Mouse (Mus musculus) forebrain, embryonic 10.5 days (tissue): ENCODE data around the gene A3galt2. TPM values are rescaled to one million over a fixed set of nuclear protein-coding genes. Genes with fewer than 3 reads are reported as not detected.

Source experiments
- DNase-seq: peaks from one replicate; pipeline ENCODE4 v3.0.0-alpha.2; 2017; ENCODE audit warnings: low spot score; ENCODE audit errors: extremely low spot score
- H3K27ac ChIP-seq: fragments of 300-500 bp; sonication (generic); 2 replicates; pipeline ENCODE4 v1.5.1; 2016; ENCODE audit warnings: mild to moderate bottlenecking
- H3K27me3 ChIP-seq: fragments of 300-500 bp; sonication (generic); 2 replicates; pipeline ENCODE4 v1.6.1; 2016; ENCODE audit warnings: mild to moderate bottlenecking; ENCODE audit not compliant: poor library complexity, severe bottlenecking
- H3K36me3 ChIP-seq: fragments of 300-500 bp; sonication (generic); replicated peaks from 2 replicates; pipeline ENCODE4 v1.6.1; 2016; ENCODE audit warnings: mild to moderate bottlenecking, moderate library complexity
- H3K4me1 ChIP-seq: fragments of 300-500 bp; sonication (generic); 2 replicates; pipeline ENCODE4 v1.6.1; 2016
- H3K4me3 ChIP-seq: fragments of 300-500 bp; sonication (generic); 2 replicates; pipeline ENCODE4 v1.5.1; 2016; ENCODE audit warnings: mild to moderate bottlenecking, moderate library complexity
- H3K9me3 ChIP-seq: fragments of 300-500 bp; sonication (generic); 2 replicates; pipeline ENCODE4 v1.6.1; 2016; ENCODE audit warnings: mild to moderate bottlenecking, moderate library complexity
- WGBS: fragments of 180-500 bp; shearing (Covaris S2); methylation state at CpG from one replicate; pipeline ENCODE4 v1.1.7; 2016; 5-methylcytosine and 5-hydroxymethylcytosine counted together
- polyA plus RNA-seq: library from polyadenylated mRNA; unstranded; fragments of >200 nt; fragmentation: Nextera tagmentation; extraction: Ambion mirVana; gene quantifications from 2 replicates; pipeline ENCODE4 v1.2.1, GENCODE M21; 2016

Gene A3galt2
- polyA plus RNA-seq, 1 experiment from 2014 or later: 0.17 TPM

DNA sequence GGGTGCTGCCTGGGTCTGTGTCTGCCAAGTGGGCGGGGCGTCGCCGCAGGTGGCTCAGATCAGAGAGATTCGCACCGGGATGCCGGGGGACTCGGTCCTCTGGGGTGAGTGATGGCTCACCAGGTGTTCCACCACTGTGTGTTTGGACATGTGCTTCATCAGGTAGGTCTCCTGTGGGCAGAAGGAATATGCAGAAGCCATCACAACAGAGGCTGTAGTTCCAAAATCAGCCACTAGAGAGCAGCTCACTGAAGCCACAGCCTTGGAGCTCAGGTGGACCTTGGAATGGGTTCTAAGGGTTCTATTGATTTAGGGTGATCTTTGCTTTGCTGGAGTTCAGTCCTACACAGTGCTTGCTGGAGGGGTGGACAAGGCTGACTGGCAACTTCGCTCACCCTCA, 19.3 kb downstream of the A3galt2 start:
- no peaks in the 10 kb centered on the region for H3K27me3 ChIP-seq
- H3K4me1 ChIP-seq: peaks cover 19% of the 10 kb centered on the region
- no peak overlapping the region for H3K4me3 ChIP-seq
- H3K27ac ChIP-seq: no peak overlapping the region
- no peaks in the 10 kb centered on the region for H3K9me3 ChIP-seq
- H3K36me3 ChIP-seq: peaks cover 82% of the 10 kb centered on the region
- DNase-seq: no peak
- 89% methylated on average over 9 of the region's 9 CpGs for WGBS

DNA sequence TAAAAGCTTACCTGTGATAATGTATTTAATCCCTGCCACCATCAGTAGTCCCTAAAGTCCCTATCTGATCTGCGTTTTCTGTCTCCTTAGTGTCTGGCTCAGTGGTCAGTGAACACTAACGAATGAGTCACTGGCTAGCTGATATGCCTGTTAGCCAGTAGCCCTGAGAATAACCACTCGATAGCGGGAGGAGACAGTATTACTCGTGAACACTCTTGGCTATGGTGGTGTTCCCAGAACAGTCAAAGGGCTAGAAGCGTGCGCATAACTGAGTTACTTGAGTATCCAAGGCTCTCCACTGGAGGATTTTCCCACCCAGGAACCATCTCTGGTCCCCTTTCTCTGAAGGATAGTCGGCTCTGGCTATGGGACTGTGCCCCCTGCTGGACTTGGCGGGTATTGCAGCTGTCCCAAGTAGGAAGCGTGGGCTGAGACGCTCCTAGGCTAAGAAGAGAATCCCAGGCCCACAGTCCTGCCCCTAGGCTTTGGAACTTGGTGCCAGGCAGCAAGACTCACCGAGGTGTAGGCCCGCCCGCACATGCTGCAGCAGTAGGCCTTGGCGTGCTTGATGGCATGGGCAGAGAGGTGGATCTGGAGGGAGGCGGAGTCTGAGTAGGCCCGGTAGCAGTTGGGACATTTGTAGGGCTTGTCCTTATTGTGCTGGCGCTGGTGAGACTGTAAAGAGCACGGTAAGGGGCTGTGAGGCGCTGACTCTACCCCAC, 21.6 kb downstream of the A3galt2 start:
- Histone ChIP-seq H3K4me3 (no peak overlapping the region), H3K27me3 (no peaks in the 10 kb centered on the region), H3K9me3 (no peaks in the 10 kb centered on the region), H3K27ac (no peak overlapping the region), H3K4me1 (peaks cover 8% of the 10 kb centered on the region; the same call in 1 of the 2 replicates), H3K36me3 (peaks cover 100% of the 10 kb centered on the region)
- peak; percentile 82 for DNase-seq
- 42% methylated on average over 20 of the region's 20 CpGs for WGBS

DNA sequence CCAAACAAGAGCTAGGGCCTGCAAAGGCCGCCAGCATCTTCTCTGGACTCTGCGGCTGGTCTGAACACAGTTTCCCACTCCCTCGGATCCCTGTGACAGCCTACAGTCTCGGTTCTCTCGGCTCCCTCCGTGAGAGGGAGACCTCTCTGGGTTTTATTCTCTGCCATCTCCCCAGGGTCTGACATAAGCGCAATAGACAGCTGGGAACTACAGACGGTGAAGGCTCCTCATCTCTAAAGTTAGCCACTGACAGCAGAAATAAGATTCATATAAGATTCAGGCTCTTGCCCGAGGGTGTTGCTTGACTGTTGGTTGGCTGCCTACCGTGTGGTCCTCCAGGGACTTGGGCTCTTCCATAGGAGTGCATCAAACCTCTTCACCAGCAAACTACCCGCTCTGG, 22.4 kb downstream of the A3galt2 start:
- Histone ChIP-seq H3K9me3 (no peaks in the 10 kb centered on the region), H3K27ac (no peak overlapping the region), H3K4me3 (no peak overlapping the region), H3K36me3 (peaks cover 100% of the 10 kb centered on the region), H3K27me3 (no peaks in the 10 kb centered on the region), H3K4me1 (peaks cover 8% of the 10 kb centered on the region; the same call in 1 of the 2 replicates)
- WGBS: 85% methylated on average over 11 of the region's 11 CpGs
- DNase-seq: no peak

DNA sequence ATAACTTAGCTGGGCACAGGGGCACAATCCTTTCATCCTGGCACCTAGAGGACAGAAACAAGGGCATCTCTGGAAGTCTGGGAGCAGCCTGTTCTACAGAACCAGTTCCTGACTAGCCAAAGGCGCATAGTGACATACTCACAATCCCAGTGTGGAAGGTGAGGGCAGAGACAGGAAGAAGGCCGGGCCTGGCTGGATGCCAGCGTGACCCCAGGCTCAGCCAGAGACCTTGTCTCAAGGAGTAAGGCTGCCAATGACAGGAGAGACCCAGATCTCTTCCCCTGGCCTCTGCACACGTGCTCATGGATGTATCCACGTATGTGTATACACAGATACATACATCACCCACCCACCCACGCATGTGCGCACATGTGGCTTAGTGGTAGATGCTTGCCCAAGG, 26.9 kb downstream of the A3galt2 start:
- H3K36me3 ChIP-seq: peaks cover 100% of the 10 kb centered on the region
- H3K27ac ChIP-seq: no peak overlapping the region
- H3K4me3 ChIP-seq: no peak overlapping the region
- no peaks in the 10 kb centered on the region for H3K9me3 ChIP-seq
- peaks cover 5% of the 10 kb centered on the region; the same call in 1 of the 2 replicates for H3K4me1 ChIP-seq
- no peaks in the 10 kb centered on the region for H3K27me3 ChIP-seq
- 96% methylated on average over 7 of the region's 7 CpGs for WGBS
- no peak for DNase-seq

DNA sequence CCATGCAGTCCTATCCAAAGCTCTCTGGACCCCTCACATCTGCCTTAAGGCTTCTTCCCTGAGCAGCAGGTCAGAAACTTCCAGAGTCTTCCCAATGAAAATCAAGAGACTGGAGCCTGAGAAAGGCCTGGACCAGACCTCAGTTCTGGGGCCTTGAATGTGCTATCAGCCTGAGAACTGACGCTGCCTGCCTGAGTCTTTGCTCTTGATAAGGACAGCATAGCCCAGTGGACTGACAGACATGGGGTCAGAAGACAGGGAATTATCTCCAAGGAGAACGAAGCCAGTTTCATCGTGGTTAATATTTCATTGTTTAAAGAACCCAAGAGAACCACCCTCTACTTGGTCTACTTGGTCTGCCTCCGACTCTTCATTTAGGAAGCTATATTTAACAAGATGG, 27.5 kb downstream of the A3galt2 start:
- WGBS: 90% methylated on average over 4 of the region's 4 CpGs
- Histone ChIP-seq H3K9me3 (no peaks in the 10 kb centered on the region), H3K4me1 (no peaks in the 10 kb centered on the region), H3K36me3 (peaks cover 100% of the 10 kb centered on the region), H3K4me3 (no peak overlapping the region), H3K27ac (no peak overlapping the region), H3K27me3 (no peaks in the 10 kb centered on the region)
- DNase-seq: no peak

DNA sequence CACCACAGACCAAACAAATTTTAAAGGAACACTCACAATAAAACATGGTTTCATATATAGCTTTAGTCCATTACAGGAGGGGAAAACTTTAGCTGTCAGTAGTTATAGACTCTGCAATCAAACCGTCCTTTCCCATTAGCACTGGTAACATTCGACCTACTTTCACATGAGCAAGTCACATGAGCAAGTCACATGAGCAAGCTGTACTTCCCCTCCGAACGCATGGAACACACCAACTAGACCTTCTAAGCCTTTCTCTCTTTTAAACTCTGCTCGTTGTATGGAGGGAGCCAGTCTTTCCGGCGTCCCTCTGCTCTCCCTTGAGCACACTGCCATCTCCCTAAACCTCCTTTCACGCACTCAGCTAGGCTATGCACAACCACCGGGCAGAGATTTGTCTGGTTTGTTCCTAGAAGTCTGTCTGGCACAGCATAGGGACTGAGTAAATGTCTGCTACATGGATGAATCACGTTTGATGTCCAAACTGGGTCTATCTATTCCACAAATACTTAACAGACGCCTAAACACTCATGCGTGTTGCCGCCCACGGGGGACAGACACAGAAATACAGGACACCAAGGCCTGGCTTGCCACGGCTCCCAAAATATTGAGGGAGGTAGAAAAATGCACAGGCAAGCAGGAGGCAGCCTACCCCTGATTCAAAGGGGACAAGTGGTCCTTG, 29.9 kb downstream of the A3galt2 start:
- Histone ChIP-seq H3K9me3 (no peaks in the 10 kb centered on the region), H3K27ac (no peak overlapping the region), H3K4me1 (peaks cover 6% of the 10 kb centered on the region), H3K4me3 (no peak overlapping the region), H3K27me3 (no peaks in the 10 kb centered on the region), H3K36me3 (peaks cover 98% of the 10 kb centered on the region)
- no peak for DNase-seq
- 93% methylated on average over 15 of the region's 15 CpGs for WGBS

DNA sequence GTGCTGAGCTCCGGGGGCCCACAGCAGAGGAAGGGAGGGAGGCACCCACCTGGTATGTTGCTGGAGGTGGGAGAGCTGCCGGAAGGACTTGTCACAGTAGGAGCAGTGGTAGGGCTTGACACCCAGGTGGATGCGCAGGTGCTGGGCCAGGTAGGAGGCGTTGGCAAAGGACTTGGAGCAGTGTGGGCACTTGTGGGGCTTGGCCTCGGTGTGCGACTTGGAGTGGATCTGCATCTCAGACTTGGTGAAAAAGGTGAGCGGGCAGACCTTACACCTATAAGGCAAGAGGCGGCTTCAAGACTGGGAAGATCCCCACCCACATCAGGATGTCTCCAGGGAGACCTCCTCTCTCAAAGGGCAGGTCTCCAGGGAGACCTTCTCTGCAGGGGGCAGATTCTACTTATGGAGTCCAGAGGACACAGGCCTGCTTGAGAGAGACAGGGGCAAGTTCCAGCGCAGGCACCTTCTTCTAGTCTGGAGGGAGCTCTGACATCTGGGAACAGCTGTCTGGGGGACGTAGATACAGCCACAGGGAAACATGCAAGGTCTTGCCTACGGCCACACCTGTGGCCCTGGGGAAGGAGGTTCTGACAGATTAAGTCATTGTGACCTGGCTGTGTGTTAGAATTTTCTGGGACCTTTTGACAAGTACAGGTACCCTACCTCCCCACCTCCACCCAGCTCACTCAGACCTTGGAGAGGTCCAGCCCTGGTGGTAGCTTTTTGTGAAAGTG, 30.9 kb downstream of the A3galt2 start:
- H3K27ac ChIP-seq: no peak overlapping the region
- no peak for DNase-seq
- H3K36me3 ChIP-seq: peaks cover 98% of the 10 kb centered on the region
- peaks cover 16% of the 10 kb centered on the region for H3K4me1 ChIP-seq
- 94% methylated on average over 11 of the region's 11 CpGs for whole genome bisulfite sequencing
- no peak overlapping the region for H3K4me3 ChIP-seq
- H3K27me3 ChIP-seq: no peaks in the 10 kb centered on the region
- no peaks in the 10 kb centered on the region for H3K9me3 ChIP-seq

DNA sequence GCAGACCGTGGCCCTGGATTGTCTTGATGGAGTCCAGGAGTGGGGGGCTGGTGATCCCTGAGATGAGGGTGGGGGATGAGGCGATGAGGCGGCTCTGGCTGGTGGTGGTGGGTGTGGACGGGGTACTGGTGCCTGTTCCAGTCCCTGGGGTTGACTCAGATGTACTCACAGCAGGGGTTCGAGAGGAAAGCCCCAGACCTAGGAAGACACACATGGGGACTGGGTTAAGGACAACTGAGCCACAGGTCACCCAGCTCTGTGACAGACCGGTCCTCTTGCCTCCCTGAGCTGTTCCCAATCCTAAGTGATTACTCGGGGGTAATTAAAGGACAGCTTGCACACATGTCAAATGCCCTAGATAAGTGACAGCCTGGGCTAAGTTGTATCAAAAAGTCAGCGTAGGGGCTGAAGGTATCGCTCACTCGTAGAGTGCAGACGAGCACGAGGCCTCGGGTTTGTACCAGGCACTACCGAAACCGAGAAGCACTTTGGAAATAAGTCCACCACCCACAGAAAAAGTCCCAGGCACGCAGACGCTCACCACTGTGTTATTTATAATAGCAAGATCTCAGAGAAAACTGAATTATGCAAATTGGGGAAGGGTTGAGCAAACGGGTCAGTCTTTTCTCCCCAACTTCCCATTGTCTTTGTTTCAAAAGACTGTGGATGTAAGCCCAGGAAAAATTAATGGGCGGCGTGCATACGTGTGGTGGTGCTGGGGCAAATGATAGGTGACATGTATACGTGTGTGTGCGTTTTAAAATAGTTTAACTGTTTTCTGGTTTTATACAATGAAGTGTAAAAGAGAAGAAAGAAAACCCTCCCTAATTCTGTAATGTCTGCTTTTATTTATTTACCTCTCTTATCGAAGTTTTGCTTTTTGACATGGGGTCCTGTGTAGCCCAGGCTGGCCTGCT, 32.1 kb downstream of the A3galt2 start:
- H3K36me3 ChIP-seq: peaks cover 96% of the 10 kb centered on the region
- DNase-seq: no peak
- 89% methylated on average over 24 of the region's 24 CpGs for WGBS

DNA sequence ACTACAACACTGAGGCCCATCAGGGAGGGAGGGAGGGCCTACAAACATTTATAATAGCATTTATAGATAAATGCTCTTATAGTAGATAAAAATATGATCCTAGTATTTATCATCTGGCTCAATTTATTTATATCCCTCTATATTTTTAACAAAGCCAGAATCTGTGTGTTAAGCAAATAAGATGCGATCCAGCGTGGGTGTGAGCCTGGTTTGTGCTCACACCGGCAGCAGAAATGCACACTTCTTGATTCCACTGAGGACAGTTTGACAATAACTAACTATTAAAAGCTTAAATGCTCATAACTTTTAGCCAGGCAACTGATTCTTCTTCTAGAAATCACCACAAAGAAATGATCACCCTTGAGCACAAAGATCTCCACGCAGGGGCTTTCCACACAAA, 32.9 kb downstream of the A3galt2 start:
- H3K36me3 ChIP-seq: peaks cover 96% of the 10 kb centered on the region
- H3K9me3 ChIP-seq: no peaks in the 10 kb centered on the region

More for the DNA sequence above, 32.1 kb downstream of the A3galt2 start:
- no peak overlapping the region for H3K4me3 ChIP-seq
- no peaks in the 10 kb centered on the region for H3K9me3 ChIP-seq
- no peak overlapping the region for H3K27ac ChIP-seq
- H3K4me1 ChIP-seq: peaks cover 28% of the 10 kb centered on the region
- H3K27me3 ChIP-seq: no peaks in the 10 kb centered on the region

DNA sequence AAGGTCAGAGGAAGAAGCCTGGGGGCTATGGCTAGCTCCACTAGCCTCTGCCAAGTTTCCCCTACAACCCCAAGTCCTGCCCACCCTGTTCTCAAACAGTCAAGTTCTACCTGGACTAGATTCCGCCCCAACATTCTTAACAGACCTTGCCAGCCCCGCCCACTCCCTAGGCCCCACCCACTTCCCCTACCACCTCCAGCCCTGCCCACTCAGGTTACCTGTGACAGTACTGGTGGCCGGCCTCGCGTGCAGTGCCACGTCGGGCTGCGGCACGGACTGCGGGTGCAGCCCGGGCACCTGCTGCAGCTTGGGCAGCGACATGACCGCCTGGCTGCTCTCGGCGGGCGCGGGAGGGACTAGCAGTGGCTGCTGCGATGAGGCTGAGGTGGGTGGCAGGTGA, 34.5 kb downstream of the A3galt2 start:
- WGBS: 36% methylated on average over 18 of the region's 18 CpGs
- H3K27me3 ChIP-seq: no peaks in the 10 kb centered on the region
- H3K9me3 ChIP-seq: no peaks in the 10 kb centered on the region
- no peak overlapping the region for H3K4me3 ChIP-seq
- DNase-seq: no peak
- H3K36me3 ChIP-seq: peaks cover 96% of the 10 kb centered on the region
- H3K27ac ChIP-seq: no peak overlapping the region
- H3K4me1 ChIP-seq: peaks cover 49% of the 10 kb centered on the region

More for the DNA sequence above, 32.9 kb downstream of the A3galt2 start:
- DNase-seq: no peak
- 96% methylated on average over 4 of the region's 4 CpGs for WGBS
- Histone ChIP-seq H3K27me3 (no peaks in the 10 kb centered on the region), H3K27ac (no peak overlapping the region), H3K4me3 (no peak overlapping the region), H3K4me1 (peaks cover 36% of the 10 kb centered on the region)

DNA sequence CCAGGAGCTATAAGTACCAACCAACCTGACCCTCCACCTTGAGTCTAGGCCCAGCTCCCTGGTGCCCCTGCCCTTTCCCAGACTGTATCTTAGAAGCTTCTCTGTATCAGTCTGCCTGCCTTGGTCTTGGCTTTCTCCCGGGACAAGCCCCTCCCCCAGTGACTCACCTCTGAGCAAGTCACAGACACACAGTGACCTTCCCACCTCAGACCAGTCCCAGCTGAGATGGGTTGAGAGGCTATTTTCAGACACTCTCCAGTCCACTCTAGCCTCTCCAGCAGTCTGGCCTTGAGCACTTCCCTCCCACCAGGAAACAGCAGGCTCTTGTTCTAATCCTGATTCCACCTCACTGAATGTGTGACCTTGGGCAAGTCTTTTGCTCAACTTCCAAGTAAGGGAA, 38.5 kb downstream of the A3galt2 start:
- no peak for DNase-seq
- peaks cover 61% of the 10 kb centered on the region for H3K36me3 ChIP-seq
- 0 out of 2 replicates have a peak overlapping the region, but pooled peaks have one; percentile 4 for H3K27ac ChIP-seq
- 74% methylated on average over 1 of the region's 1 CpGs for WGBS
- H3K9me3 ChIP-seq: no peaks in the 10 kb centered on the region
- H3K4me3 ChIP-seq: no peak overlapping the region
- H3K4me1 ChIP-seq: peaks cover 88% of the 10 kb centered on the region
- H3K27me3 ChIP-seq: no peaks in the 10 kb centered on the region

DNA sequence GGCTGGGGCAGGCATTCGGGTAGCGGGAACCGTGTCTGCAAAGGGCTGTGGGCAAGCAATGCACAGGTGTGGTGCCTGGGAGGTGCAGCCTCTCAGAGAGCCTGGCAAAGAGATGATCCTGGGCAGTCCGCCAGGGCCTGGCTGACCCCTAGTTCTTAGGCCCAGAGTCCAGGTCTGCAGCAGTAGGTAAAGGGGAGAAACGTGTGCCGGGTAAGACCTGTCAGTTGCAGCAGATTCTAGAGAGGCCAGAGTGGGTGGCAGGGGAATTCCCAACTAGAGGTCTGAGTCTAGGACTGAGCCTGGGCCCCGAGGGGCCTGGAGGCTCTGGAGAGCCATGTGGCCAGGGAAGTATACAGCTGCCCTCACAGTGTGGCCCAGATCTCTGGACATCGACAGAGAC, 39.0 kb downstream of the A3galt2 start:
- 0 out of 2 replicates have a peak overlapping the region, but pooled peaks have one; percentile 4 for H3K27ac ChIP-seq
- H3K4me3 ChIP-seq: no peak overlapping the region
- no peak for DNase-seq
- peaks cover 93% of the 10 kb centered on the region for H3K4me1 ChIP-seq
- WGBS: 91% methylated on average over 8 of the region's 8 CpGs
- peaks cover 59% of the 10 kb centered on the region for H3K36me3 ChIP-seq
- no peaks in the 10 kb centered on the region for H3K9me3 ChIP-seq
- H3K27me3 ChIP-seq: no peaks in the 10 kb centered on the region
